Mouse (Mus musculus): ENCODE measurements around the gene Foxf1. TPM values are rescaled to one million over a fixed set of nuclear protein-coding genes. Genes with fewer than 3 reads are reported as not detected.

The Foxf1 gene
- polyA plus RNA-seq (2012; rRNA removed): 0.54 and 1.00 TPM in 2 replicates
- 0.15 and 0.28 TPM in 2 replicates for polyA plus RNA-seq (2014; fragmentation: Nextera tagmentation; extraction: Ambion mirVana)

- ATAC-seq (ENCODE audit: low FRiP score, low read depth): 0 out of 2 replicates have a peak, but pooled peaks have one; percentile 7
- Histone ChIP-seq H3K27me3 (ENCODE audit: control insufficient read depth, insufficient read depth, low read length) (peaks cover 100% of the 10 kb centered on the region), H3K36me3 (ENCODE audit: control insufficient read depth, insufficient read depth, low read length) (no peaks in the 10 kb centered on the region), H3K27ac (replicated peaks; ENCODE audit: low read depth, low read length) (no peak within 1 kb of the TSS), H3K4me1 (ENCODE audit: control insufficient read depth, insufficient read depth, low read length) (peaks cover 12% of the 10 kb centered on the region), H3K4me3 (replicated peaks; ENCODE audit: low read length) (peak within 1 kb of the TSS; percentile 56), H3K9me3 (ENCODE audit: control insufficient read depth, low read length) (no peaks in the 10 kb centered on the region), H3K4me2 (replicated peaks; ENCODE audit: low read depth, low read length, severe bottlenecking) (peak within 1 kb of the TSS; percentile 99), H3K9ac (ENCODE audit: low read depth, low read length, severe bottlenecking) (peak within 1 kb of the TSS; percentile 50)
- TF ChIP-seq POLR2A (IDR thresholded peaks at IDR 0.05; ENCODE audit: borderline replicate concordance, extremely low read depth, insufficient read depth, insufficient read length): no peak
- under 1% methylated on average over 41 of the region's 83 CpGs for WGBS
- DNase-seq (ENCODE audit: low spot score): no peak
These were observed at the start of gene Foxf1 for GRCm38 (mm10) chr8:121084210-121084951. Foxf1 (plus strand) TSS chr8:121084386.

- Histone ChIP-seq H3K27ac (replicated peaks; ENCODE audit: low read depth, low read length) (no peak overlapping the region), H3K9me3 (ENCODE audit: control insufficient read depth, low read length) (no peaks in the 10 kb centered on the region), H3K4me2 (replicated peaks; ENCODE audit: low read depth, low read length, severe bottlenecking) (no peak overlapping the region), H3K27me3 (ENCODE audit: control insufficient read depth, insufficient read depth, low read length) (peaks cover 13% of the 10 kb centered on the region; the same call in 1 of the 2 replicates), H3K4me3 (replicated peaks; ENCODE audit: low read length) (no peak overlapping the region), H3K4me1 (ENCODE audit: control insufficient read depth, insufficient read depth, low read length) (peaks cover 7% of the 10 kb centered on the region; the same call in 1 of the 2 replicates), H3K36me3 (ENCODE audit: control insufficient read depth, insufficient read depth, low read length) (no peaks in the 10 kb centered on the region), H3K9ac (ENCODE audit: low read depth, low read length, severe bottlenecking) (no peak overlapping the region)
- ATAC-seq (ENCODE audit: low FRiP score, low read depth) (no peak), DNase-seq (ENCODE audit: low spot score) (no peak)
- TF ChIP-seq POLR2A (IDR thresholded peaks at IDR 0.05; ENCODE audit: borderline replicate concordance, extremely low read depth, insufficient read depth, insufficient read length): no peak
- WGBS: 78% methylated on average over 8 of the region's 8 CpGs
These were observed 48.6 kb upstream of the Foxf1 start for GRCm38 (mm10) chr8:121035611-121036010.

GRCm38 (mm10) chr8:121043719-121044440 lies 40.3 kb upstream of the Foxf1 start:
- Histone ChIP-seq H3K4me2 (replicated peaks; ENCODE audit: low read depth, low read length, severe bottlenecking) (no peak overlapping the region), H3K4me3 (replicated peaks; ENCODE audit: low read length) (no peak overlapping the region), H3K36me3 (ENCODE audit: control insufficient read depth, insufficient read depth, low read length) (no peaks in the 10 kb centered on the region), H3K27me3 (ENCODE audit: control insufficient read depth, insufficient read depth, low read length) (0 out of 2 replicates have a peak, but pooled peaks cover 4% of the 10 kb centered on the region), H3K9me3 (ENCODE audit: control insufficient read depth, low read length) (no peaks in the 10 kb centered on the region), H3K27ac (replicated peaks; ENCODE audit: low read depth, low read length) (no peak overlapping the region), H3K4me1 (ENCODE audit: control insufficient read depth, insufficient read depth, low read length) (no peaks in the 10 kb centered on the region), H3K9ac (ENCODE audit: low read depth, low read length, severe bottlenecking) (no peak overlapping the region)
- DNase-seq (ENCODE audit: low spot score) (no peak), ATAC-seq (ENCODE audit: low FRiP score, low read depth) (no peak)
- no peak for TF ChIP-seq POLR2A (IDR thresholded peaks at IDR 0.05; ENCODE audit: borderline replicate concordance, extremely low read depth, insufficient read depth, insufficient read length)
- 55% methylated on average over 18 of the region's 19 CpGs for WGBS

GRCm38 (mm10) chr8:121047441-121047840 lies 36.7 kb upstream of the Foxf1 start:
- DNase-seq (ENCODE audit: low spot score): no peak
- WGBS: 76% methylated on average over 9 of the region's 9 CpGs
- Histone ChIP-seq H3K4me1 (ENCODE audit: control insufficient read depth, insufficient read depth, low read length) (0 out of 2 replicates have a peak, but pooled peaks cover 2% of the 10 kb centered on the region), H3K9ac (ENCODE audit: low read depth, low read length, severe bottlenecking) (no peak overlapping the region), H3K27me3 (ENCODE audit: control insufficient read depth, insufficient read depth, low read length) (no peaks in the 10 kb centered on the region), H3K36me3 (ENCODE audit: control insufficient read depth, insufficient read depth, low read length) (no peaks in the 10 kb centered on the region), H3K4me2 (replicated peaks; ENCODE audit: low read depth, low read length, severe bottlenecking) (no peak overlapping the region), H3K9me3 (ENCODE audit: control insufficient read depth, low read length) (no peaks in the 10 kb centered on the region), H3K27ac (replicated peaks; ENCODE audit: low read depth, low read length) (no peak overlapping the region), H3K4me3 (replicated peaks; ENCODE audit: low read length) (no peak overlapping the region)
- no peak for TF ChIP-seq POLR2A (IDR thresholded peaks at IDR 0.05; ENCODE audit: borderline replicate concordance, extremely low read depth, insufficient read depth, insufficient read length)
- no peak for ATAC-seq (ENCODE audit: low FRiP score, low read depth)

GRCm38 (mm10) chr8:121058081-121058480 lies 26.1 kb upstream of the Foxf1 start:
- ATAC-seq (ENCODE audit: low FRiP score, low read depth) (no peak), DNase-seq (ENCODE audit: low spot score) (no peak)
- 54% methylated on average over 9 of the region's 9 CpGs for WGBS
- Histone ChIP-seq H3K9me3 (ENCODE audit: control insufficient read depth, low read length) (no peaks in the 10 kb centered on the region), H3K4me2 (replicated peaks; ENCODE audit: low read depth, low read length, severe bottlenecking) (no peak overlapping the region), H3K27ac (replicated peaks; ENCODE audit: low read depth, low read length) (no peak overlapping the region), H3K27me3 (ENCODE audit: control insufficient read depth, insufficient read depth, low read length) (no peaks in the 10 kb centered on the region), H3K4me3 (replicated peaks; ENCODE audit: low read length) (no peak overlapping the region), H3K36me3 (ENCODE audit: control insufficient read depth, insufficient read depth, low read length) (no peaks in the 10 kb centered on the region), H3K9ac (ENCODE audit: low read depth, low read length, severe bottlenecking) (no peak overlapping the region), H3K4me1 (ENCODE audit: control insufficient read depth, insufficient read depth, low read length) (no peaks in the 10 kb centered on the region)
- TF ChIP-seq POLR2A (IDR thresholded peaks at IDR 0.05; ENCODE audit: borderline replicate concordance, extremely low read depth, insufficient read depth, insufficient read length): no peak

All from limb, embryonic 14.5 days (tissue).